Mouse (Mus musculus) cerebellum, adult (tissue): ENCODE measurements around the gene 9630041A04Rik.

ENCODE experiments used
- ATAC-seq: cut with Nextera tagmentation; 2 replicates; pipeline ENCODE4 v1.9.2; 2017; ENCODE audit warnings: mild to moderate bottlenecking, moderate library complexity, mixed read lengths; ENCODE audit not compliant: insufficient number of reproducible peaks, low FRiP score, low TSS enrichment

The 9630041A04Rik gene

DNA sequence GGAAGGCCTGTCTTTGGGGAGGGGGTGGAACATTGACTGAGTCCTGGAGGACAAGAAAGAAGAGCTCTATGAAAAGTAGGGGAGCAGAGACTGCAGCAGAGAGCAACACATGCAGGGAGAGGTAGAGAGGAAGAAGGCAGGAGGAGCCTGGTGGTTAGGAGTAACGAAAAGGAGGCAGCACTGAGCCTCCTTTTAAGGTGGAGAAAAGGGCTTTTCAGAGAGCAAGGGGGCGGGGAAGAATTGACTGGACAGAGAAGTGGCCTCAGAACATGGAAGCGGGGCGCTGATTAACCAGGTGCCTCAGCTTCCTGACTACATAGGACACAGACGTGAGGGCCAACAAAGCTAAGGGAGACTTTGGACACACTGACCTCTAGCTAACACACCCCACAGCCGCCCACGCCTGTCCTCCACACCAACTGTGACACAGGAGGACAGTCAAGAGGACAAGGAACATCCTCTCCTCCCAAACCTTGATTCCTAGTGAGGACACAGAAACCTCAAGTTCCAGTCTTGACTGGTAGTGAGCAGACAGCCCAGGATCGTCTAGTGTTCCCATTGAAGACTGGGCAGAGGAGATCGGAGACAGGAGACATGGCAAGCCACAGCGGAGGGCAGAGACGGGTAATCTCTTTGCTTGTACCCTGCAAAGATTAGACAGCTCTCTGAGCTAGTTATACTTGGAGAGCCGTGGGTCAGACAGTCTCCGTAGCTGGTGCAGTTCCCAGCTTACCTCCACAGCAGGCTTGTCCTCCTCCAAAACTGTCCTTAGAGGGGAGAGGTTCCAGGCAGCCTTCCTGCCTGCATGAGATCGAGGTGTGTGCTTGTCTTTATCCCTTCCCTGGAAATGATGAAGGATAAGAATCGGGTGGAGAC, at the start of gene 9630041A04Rik:
TSS of gene 9630041A04Rik (plus strand) at position 246 of the 876 bp plus-strand sequence.
- ATAC-seq = peak; percentile 42; the same call in 1 of the 2 replicates

DNA sequence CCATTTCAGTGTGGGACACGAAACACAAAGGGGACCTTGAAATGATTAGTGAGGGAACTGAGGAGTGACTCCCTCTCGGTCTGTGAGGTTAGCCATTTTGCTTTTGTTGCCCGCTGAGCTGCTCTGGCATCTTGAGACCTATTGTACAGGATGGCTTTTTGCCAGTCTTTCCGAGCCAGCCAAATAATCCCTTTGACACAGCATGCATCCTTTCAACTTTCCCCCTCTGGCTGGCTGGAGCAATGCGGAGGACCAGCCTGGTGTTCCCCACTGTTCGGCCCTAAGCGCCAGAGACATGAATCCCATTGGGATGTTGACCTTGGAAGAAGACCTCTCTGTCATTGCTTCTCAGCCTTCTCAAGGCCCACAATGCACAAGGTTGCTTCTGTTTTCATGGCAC, 37.7 kb upstream of the 9630041A04Rik start:
- ATAC-seq = no peak

DNA sequence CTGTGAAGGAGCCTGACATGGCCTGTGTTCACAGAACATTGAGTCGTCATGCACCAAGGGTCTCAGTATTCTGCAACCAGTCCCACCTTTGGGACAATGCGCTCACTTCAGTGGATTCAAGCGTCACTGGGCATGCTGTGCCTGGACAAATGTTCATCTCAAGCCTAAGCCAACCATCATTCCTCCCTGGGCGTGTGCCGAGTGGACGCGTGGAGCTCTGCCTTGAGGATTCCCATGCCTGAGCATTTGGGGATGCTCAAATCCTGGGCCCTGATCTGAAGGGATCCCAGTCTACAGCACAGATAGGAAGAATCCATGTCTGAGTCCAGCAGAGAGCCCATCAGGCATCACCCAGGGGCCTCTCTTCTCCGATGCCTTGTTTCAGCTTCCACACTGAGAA, 36.0 kb upstream of the 9630041A04Rik start:
- no peak for ATAC-seq

DNA sequence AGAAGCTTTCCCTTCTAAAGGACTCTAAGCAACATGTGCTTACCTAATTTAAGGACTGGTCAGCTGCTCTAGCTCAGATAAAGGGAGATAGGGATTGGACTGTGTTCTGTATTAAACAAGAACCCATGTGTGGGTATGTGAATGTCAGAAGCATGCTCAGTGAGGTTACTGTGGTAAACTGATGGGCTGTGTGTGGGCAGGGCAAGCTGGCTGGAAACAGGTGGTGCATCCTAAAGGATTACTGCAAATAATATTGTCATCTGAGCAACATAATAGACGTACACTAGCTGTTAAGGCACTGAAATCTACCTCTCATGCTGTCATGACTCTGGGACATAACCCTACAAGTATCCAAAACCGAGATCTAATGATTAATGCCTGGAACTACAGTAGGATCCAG, 28.0 kb upstream of the 9630041A04Rik start:
- ATAC-seq = no peak

DNA sequence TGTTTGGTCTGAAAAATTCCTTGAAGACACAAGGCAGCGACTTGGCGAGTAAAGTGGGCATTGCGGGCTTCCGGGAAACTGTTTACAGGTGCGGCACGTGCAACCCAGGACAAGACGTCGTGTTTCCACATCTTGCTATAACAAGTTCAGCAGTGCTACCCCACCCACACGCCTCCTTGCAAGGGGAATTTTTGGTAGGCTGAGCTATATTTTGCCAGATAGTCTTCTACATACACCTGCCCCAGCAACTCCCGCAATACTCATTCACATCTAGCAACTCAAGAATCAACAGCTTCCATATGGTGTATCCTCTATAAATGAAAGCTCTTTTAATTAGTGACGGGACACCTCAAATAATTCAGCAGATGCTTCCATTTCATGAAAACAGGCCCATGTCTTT, 20.5 kb upstream of the 9630041A04Rik start:
- no peak for ATAC-seq

DNA sequence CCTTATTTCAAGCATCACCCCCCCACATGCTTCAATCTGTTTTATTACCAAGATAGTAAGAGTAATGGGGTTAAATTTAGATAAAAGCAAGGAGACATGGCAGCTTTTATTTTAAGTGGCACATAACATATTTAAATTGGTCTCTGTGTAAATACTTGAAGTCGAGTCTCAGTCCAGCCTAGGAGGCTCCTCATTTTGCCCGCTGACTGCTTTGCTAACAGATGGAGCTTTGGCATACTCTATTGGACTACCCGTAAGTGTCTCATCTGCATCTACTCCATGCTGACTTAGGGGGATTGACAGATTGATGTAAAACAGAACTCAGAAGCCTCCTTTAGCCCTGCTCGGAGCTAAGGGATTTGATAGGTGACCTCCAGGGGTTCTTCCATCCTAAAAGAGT, 17.7 kb upstream of the 9630041A04Rik start:
- no peak for ATAC-seq

DNA sequence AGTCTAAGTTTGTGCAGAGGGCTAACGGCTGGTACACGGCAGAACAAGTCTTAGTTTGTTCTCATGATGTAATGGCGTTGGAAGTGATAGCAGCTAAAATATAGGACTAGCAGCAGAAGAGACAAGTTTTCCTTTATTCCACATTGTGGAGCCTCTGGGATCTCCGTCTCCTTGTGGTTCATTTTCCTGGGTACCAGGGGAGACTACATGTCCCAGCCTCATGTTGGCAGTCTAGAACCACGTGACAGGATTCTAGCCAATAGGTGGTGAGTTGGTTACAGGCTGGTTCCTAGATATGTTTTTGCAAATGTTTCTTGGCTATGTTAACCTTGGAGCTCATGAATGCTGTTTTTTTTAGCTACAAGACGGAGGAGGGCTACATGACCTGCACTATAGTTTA, 15.9 kb upstream of the 9630041A04Rik start:
- ATAC-seq = no peak

DNA sequence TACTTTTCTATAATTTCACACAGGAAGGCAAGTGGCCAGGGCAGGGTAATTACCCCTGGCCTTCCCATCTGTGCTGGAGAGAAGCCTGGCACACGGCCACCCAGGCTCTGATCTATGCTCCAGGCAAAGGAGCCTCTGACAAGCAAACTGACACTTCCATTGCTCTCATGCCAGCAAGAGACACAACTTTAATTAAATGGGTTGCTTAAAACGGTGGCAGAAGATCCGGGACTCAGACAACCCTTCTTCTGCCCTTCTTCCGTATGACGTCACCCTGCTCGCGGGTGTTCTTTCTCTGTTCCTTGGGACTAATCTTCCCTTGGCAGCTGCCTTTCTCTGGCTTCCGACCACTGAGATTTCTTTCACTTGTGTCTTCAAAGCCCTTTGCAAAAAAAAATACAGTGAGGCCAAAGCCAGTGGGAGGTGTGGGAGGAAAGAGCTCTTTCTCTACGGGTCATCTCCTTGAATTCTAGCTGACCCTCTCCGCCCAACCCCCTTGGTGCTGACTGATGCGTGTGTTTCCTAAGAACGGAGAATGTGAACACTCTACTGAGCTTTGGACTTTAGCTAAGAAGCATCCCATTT, 932 bp downstream of the 9630041A04Rik start:
- peak; percentile 81 for ATAC-seq

DNA sequence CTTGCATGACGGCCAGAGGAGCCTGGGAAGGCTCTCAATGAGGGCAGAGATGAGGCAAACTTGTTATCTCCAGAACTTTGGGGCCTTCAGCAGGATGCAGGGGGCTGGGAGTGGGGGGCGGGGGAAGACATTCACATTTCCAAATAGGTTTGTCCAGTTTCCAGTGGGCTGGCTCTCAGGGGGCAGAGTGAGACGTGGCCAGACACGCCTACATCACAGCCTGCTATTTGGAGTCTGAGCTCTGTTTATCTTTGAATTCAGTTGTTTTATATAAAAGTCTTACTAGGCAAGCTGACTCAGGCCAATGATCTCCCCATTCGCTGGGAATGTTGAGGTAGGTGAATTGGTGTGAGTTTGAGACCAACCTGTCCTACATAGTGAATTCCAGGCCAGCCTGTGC, 1.5 kb downstream of the 9630041A04Rik start:
- ATAC-seq = no peak

DNA sequence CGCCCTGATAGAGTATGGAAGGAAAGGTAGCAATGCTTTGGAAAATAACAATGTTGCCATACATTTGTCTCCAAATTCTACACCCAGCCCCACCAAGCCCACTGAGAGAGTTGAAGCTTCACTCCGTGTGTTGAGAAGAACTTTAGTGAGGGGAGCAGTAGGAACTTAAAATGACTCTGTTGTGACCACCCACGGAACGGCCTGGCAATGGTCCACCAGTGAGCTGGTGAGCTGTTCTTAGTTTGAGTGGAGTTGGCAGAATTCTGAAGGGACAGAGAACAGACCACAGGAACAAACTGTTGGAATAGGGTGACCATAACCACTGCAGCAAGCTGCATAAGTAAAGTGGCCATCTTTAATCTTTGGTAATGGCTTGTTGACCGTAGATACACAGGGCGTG, 7.0 kb downstream of the 9630041A04Rik start:
- ATAC-seq = no peak

DNA sequence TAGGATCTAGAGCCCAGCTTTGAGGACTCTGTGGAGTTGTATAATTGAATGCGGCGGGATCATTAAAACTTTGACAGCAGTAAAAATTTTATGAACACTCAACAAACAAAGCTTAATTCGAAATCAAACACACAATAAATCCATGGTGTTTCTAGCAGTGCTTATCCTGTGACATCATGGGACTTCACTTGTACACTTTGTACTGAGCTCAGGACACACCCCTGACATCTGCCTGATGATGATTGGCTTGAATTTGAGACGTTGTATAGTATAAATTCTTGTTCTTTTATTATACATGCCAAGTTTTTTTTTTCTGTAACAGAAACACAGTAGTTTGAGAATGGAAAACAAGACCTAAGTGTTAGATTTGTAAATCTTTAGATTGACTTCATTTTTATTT, 8.4 kb downstream of the 9630041A04Rik start:
- no peak for ATAC-seq

DNA sequence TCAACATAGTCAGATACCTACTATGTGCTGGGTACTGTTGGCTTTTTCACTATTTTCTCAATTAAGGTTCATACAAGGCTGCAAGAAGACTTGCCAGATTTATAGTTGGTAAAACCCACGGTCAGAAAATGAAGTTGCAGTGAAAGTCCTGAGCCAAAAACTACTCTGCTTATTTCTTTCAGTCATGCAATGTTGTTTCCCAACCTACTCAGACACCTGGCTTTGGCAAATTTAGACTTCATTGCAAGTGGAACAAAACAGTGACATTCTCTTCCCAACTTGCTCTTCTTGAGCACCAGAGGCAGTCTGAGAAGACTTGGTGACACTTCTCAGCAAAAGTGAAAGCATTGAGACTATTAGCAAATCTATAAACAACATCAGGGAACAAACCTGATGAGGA, 13.7 kb downstream of the 9630041A04Rik start:
- ATAC-seq = no peak

DNA sequence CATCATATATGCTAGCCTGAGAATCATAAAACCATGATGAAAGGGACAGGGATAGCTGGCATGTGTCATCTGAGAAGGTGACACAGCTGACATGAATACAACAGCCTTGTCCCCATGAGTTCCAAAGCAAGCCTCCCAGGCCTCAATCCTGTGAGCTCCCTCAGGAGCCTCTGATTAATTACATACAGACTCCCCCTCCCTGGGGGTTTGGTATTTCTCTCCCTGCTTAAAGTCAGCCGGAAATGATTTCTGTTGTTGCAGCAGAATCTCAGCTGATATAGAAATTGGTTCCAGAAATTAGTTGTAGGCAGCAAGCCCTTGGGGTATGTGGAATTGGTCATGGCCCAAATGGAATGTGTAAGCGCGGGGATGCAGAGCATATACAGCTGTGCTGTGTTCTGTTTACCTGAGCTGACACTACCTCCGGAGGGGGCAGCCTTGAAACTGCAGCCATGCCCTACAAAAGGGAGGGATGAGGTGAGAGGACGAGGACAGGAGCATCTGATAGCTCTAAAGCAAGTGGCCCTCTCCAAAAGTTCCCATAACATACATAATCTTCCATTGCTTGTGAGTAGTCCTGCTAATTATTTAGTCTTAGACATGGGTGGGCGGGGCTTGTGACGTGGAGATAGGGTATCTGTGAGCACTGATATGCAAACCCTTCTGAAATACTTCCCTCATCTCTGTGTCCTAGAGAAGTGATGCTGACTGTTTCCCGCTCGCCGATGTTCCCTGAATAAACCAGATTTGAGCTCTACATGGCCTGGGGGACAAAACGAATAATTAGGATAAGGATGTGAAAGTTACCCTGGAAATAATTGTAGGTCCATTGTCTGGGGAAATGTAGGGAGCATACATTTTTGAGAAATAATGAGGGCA, 15.7 kb downstream of the 9630041A04Rik start:
- no peak for ATAC-seq

DNA sequence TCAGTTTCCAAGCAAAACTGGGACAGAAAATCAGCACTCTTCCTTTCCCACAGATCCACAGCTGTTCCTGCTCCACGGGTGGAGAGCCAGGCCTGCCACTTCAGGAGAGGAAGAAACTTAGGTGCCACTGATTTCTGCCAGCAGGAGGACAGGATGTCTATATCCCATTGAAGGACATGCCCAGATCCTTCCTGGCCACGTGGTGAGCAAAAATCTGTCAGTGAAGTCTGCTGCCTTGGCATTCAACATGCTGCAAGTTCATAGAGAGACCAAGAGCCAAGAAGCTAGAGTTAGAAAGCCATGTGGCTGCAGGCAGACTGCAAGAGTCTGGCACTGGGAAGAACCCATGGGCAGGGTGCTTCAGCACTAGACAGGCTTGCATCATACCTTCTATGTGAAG, 21.7 kb downstream of the 9630041A04Rik start:
- peak; percentile 85 for ATAC-seq

DNA sequence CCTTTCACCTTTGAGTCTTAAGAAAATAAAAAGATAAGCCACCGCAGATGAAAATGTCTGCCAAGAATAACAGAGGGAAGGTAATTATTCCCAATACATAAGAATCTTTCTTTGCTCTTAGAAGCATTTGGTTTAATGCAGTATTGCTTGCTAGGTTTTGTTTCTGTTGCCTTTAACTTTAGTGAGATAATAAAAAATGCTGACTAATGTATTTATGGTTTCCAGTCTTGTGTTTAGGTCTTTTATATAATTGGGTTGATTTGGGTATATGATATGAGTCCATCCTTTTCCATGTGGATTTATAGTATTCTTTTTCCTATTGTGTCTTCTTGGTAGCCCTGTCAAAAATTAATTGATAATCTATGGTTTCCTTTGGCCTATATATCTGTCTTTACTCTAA, 36.2 kb downstream of the 9630041A04Rik start:
- ATAC-seq = no peak

DNA sequence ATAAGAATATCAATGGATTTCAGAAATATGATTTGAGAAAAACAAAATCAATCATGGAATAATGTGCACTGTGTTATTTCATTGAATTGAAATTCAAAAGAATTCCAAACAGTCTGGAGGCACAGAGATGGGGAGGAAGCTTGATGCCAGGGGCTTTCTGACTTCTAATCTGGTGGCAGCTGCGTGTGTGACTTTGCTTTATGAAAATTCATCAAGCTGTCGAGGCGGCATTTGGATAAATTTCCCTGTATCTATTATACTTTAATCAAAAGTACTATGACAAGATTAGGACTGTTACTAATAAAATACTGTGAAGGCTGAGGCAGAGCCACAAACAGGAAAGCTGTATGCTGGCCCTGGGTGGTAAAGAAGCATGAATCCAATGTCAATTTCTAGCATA, 41.8 kb downstream of the 9630041A04Rik start:
- no peak for ATAC-seq

DNA sequence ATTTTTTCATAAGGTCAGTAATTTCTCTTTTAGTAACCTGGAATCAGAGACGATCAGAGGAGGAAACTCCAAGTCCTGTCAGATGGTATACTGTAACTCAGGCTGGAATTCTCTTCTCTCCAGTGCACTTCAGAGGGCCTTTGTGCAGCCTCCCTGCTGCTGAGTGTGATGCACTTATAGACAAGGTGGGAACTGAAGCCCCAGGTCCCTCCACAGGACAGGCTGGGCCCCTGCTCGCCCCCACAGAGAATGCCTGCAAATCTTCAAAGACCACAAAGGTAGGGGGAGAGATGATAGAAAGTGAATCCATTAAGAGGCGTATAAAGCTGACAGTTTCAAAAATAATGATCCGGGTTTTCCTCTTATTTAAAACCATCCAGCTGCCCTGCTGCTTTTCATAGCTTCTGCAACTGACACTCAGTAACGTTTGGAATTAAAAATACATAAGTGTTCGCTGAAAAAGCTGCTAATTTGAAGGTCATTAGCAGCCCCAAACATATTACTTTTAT, 46.2 kb downstream of the 9630041A04Rik start:
- no peak for ATAC-seq

DNA sequence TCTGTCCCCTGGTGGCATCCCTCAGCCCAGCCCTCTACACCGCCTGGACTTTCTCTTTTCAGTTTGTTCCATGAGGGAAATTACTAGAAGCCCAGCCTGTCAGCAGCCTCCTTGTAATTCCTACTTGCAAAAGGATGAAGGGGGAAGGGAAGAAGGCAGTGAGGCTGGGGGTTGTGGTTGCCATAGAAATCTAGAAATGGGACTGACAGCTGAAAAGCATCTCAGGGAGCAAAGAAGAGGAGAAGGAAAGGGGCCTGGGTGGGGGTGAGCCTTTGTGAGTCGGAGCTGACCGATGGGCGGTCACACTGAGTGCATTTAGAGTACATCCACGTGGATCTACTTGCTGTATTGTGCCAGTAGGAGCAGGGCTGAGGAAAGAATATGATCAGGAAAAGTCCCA, 47.2 kb downstream of the 9630041A04Rik start:
- ATAC-seq = no peak

DNA sequence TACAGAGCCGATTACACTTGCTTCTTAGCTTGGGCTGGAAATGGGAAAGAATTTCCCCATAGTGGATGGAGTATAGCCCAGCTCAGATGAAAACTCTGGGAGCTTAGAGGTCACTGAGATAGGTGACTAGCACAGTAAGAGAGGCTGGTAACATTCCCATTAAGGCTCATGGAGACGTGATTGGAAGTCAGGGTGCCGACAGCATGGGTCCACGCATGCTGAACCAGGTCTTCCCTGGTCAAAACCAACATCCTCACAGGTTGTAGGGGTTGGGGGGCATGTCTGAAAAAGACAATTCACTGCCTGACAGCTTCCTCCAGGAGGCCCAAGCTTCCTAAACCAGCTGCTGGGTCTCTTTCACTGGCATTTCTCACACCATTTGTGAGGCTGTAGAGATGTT, 47.9 kb downstream of the 9630041A04Rik start:
- ATAC-seq = no peak

DNA sequence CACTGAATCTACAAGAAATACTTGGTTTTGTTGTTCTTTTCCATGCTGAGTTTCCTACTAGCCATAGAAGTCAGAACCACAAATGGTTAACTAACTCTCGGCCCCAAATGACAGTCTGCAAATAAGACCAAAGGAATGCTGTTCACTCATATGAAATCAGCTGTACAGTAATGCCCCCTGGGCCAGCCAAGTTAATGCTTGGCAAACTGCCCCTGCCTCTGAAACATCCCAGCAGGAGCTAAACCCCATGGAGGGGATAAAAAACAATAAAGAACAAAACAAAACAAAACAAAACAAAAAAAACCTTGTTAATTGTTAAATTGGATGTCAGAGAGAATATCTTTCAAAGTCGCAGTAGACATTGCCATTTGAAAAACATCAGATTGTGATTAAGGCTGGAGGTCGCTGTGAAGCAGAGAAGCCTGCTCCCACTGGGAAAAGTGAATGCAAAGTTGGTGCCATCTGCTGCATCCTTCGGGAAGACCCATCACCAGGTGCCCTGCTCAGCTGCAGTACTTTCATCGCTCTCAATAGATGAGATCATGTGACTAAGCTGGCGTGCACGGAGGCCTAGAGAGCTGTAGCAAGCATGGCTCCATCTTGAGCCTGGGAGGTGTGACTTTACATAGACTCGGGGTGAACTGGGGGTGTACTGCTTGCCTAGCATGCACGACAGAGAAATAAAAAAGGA, 49.7 kb downstream of the 9630041A04Rik start:
- no peak for ATAC-seq
